Mouse (Mus musculus) bone marrow macrophage, adult 2 months (primary cell): ENCODE data around the gene Ttll5. TPM values are rescaled to one million over a fixed set of nuclear protein-coding genes. Genes with fewer than 3 reads are reported as not detected.

Experiments
- H3K27ac ChIP-seq: 2 replicates; pipeline ENCODE4 v1.5.1; 2012; ENCODE audit warnings: low read depth, low read length; ENCODE audit not compliant: insufficient read depth
- H3K4me1 ChIP-seq: 2 replicates; pipeline ENCODE4 v1.6.1; 2012; ENCODE audit warnings: low read length; ENCODE audit not compliant: control insufficient read depth, insufficient read depth
- H3K4me3 ChIP-seq: 2 replicates; pipeline ENCODE4 v1.5.1; 2012; ENCODE audit warnings: mild to moderate bottlenecking, low read length, moderate library complexity; ENCODE audit not compliant: insufficient read depth
- CTCF ChIP-seq: IDR thresholded peaks from 2 replicates; pipeline ENCODE4 v1.5.1; 2012; ENCODE audit warnings: low read depth, mild to moderate bottlenecking, low read length, moderate library complexity
- POLR2A ChIP-seq: IDR thresholded peaks from 2 replicates; pipeline ENCODE4 v1.6.1; 2012; ENCODE audit warnings: mild to moderate bottlenecking, low read depth, low read length, borderline replicate concordance
- polyA plus RNA-seq: library from polyadenylated mRNA; stranded (reverse); fragments of >200 nt; gene quantifications from 2 replicates; pipeline ENCODE4 v1.2.4, GENCODE M21; 2012; ENCODE audit not compliant: missing spikeins, insufficient read depth, insufficient read length

Gene Ttll5
- polyA plus RNA-seq, 1 experiment: 7.7 TPM

DNA sequence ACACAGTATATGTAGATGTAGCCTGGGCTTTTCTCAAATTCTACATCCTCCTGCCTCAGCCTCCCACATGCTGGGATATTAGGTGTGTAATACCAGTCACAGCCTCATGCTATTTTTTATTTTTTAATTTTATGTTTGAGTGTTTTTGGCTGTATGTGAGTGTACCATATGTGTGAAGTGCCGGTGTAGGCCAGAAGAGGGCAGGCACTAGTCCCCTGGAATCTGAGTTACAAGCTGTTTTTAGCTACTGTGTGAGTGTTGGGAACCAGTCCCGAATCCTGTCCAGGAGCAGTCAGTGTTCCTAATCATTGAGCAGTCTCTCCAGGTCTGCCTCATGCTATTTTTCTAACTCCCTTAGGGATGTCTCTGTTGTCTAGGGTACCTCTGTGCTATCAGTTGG is 13.3 kb downstream of the Ttll5 start:
- no peak overlapping the region for H3K4me3 ChIP-seq
- H3K27ac ChIP-seq: no peak overlapping the region
- TF ChIP-seq CTCF: no peak
- TF ChIP-seq POLR2A: no peak
- no peaks in the 10 kb centered on the region for H3K4me1 ChIP-seq

DNA sequence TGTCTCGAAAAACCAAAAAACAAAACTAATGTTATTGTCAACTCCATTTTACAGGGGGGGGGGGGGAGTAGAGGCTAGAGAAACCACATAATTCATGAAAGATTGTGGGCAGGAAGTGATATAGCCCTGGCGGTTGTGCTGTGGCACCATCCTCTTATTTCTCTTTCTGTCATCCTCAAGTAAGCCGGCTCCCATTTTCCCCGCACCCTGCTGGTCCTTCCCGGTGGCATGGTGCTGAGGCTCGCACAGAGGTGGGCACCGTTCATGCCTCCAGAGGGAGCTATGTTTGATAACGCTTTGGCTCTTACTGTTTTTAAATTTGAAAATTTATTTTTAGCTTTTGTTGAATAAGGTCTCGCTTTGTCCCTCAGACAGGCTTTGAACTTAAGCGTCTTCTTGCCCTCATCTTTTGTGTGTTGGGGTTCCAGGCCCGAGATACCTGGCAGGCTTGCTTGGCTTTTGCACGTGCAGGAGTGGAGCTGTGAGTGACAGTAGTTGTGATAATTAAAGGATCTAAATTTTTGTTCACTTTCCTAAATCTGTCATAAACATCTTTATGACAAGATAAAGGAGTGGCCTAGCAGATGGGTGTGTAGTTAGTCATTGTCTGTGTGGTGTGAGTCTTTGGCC is 15.0 kb downstream of the Ttll5 start:
- no peaks in the 10 kb centered on the region for H3K4me1 ChIP-seq
- no peak for TF ChIP-seq POLR2A
- no peak for TF ChIP-seq CTCF

DNA sequence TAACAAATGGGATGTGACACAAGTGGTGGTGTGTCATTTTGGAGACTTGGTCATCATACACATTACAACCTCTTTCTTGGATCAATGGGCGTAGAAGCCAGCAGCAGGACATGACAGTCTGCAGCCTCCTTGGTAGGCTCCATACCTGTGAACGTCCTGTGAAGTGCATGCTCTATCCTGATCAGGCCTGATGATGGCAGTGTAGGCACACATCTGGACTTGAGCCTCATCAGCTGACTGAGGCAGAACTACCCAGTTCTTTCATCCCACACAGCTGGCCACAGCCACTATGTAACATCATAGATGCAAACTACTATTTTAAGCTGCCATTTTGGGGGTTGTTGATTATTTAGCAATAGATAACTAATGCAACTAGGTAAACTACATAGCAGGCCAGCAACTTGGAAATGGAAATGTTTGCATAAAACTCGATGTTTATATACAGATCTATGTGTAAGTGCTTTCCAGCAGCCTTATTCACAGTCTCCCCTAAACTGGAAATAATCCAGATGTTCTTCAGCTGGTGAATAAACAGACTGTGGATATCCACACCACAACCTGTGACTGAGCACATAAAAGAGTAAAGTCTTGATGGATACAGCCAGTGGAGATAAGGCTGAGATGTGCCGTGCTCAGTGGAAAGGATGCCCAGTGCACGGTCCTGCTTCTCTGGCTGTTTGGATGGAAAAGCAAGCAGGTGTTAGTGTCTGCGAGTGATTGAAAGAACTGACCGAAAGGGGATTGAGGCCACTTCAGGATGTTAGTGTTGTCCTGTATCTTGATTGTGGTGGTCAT is 23.9 kb downstream of the Ttll5 start:
- Histone ChIP-seq H3K4me1 (no peaks in the 10 kb centered on the region), H3K27ac (no peak overlapping the region), H3K4me3 (no peak overlapping the region)
- no peak for TF ChIP-seq CTCF
- TF ChIP-seq POLR2A: no peak

More for the DNA sequence above, 15.0 kb downstream of the Ttll5 start:
- H3K27ac ChIP-seq: no peak overlapping the region
- no peak overlapping the region for H3K4me3 ChIP-seq

DNA sequence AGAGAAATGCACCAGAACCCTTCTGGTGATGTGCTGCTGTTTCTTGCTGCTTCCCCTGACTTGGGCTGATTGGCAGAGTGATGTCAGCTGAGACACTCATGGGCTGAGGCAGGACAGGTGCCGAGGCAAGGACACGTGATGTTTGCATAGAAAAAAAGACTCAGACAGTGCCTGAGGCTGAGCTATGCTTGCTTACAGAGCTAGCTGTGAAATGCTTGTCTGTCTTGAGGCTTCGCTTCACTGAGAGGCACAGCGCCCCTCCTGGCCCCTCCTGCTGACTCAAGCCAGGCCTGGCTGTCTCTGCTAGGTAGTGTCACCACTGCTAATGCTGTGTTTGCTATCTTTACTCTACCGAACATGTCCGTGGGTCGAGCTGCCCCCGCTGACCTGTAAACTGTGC is 26.2 kb downstream of the Ttll5 start:
- TF ChIP-seq CTCF: no peak
- TF ChIP-seq POLR2A: no peak
- Histone ChIP-seq H3K4me1 (no peaks in the 10 kb centered on the region), H3K4me3 (no peak overlapping the region), H3K27ac (no peak overlapping the region)

DNA sequence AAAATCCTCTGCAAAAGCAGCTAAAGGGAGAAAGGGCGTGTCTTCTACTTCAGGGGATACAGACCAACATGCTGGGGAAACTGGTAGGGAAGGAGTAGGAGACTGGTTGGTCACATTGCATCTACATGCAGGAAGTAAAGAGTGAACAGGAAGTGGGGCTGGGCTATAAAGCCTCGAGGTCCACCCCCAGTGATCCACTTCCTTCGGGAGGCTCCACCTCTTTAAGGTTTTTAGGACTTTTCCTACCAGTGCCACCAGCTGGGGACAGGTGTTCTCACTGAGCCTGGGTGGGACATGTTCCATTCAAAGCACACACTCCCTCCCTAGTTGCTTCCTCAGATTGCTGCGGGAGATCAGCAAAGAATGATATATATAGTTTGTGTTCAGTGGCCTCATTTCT is 29.4 kb downstream of the Ttll5 start:
- no peaks in the 10 kb centered on the region for H3K4me1 ChIP-seq
- no peak overlapping the region for H3K27ac ChIP-seq
- TF ChIP-seq CTCF (no peak), POLR2A (no peak)
- no peak overlapping the region for H3K4me3 ChIP-seq

DNA sequence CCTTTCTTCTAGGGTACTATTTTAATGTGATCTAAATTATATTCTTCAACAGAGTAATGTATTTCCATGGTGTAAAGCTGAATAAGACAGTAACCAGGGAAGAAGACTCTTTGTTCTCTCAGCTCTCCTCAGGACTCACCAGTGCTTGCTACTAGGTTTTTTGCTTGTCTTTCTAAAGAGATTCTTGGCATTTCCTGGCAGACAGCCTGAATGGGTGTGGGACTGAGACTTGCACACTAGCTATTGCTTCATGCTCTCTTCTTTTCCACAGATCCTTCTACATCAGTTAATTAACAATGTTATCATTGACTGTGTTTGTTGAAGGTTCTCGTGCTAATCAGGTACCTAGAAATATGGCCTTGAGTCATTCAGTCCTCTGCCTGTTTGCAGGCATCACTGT is 29.8 kb downstream of the Ttll5 start:
- no peaks in the 10 kb centered on the region for H3K4me1 ChIP-seq
- TF ChIP-seq POLR2A (no peak), CTCF (no peak)
- H3K4me3 ChIP-seq: no peak overlapping the region
- H3K27ac ChIP-seq: no peak overlapping the region

DNA sequence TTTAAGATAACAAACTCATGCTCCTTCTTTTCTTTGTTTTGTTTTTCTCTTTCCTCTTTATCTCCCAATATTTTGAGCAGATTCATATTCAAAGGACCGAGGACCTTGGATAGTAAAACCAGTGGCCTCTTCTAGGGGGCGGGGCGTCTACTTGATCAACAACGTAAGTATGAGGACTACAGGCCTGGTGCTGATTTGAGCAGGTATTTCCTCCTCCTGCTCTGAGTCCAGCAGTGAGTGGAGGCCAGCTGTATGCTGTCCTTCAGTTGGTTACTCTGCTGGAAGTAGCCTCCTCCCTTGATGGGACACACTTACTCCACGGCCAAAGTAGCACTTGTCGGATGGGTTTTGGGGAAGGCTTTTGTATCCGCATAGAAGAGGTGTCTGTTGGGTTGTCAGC is 32.8 kb downstream of the Ttll5 start:
- Histone ChIP-seq H3K4me3 (no peak overlapping the region), H3K27ac (no peak overlapping the region), H3K4me1 (no peaks in the 10 kb centered on the region)
- TF ChIP-seq CTCF (no peak), POLR2A (no peak)

DNA sequence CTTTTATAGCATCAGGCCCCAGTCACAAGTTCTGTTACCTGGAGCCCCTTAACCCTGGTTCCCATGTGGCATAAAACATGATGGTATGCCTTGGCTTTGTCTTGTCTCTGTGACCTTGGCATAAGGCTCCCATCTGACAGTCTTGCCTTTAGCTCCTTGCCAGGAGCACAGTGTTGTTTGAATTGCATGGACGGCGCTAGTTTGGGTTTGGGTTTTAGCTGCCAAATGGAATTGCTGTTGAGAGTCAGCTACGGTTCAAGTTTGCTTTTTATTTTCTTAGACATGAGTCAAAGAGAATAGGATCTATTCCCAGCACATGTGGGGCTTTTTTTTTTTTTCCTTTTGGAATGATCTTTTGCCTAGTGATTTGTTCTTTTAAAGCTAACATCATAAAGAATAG is 34.7 kb downstream of the Ttll5 start:
- Histone ChIP-seq H3K4me1 (no peaks in the 10 kb centered on the region), H3K4me3 (no peak overlapping the region), H3K27ac (no peak overlapping the region)
- no peak for TF ChIP-seq POLR2A
- no peak for TF ChIP-seq CTCF

DNA sequence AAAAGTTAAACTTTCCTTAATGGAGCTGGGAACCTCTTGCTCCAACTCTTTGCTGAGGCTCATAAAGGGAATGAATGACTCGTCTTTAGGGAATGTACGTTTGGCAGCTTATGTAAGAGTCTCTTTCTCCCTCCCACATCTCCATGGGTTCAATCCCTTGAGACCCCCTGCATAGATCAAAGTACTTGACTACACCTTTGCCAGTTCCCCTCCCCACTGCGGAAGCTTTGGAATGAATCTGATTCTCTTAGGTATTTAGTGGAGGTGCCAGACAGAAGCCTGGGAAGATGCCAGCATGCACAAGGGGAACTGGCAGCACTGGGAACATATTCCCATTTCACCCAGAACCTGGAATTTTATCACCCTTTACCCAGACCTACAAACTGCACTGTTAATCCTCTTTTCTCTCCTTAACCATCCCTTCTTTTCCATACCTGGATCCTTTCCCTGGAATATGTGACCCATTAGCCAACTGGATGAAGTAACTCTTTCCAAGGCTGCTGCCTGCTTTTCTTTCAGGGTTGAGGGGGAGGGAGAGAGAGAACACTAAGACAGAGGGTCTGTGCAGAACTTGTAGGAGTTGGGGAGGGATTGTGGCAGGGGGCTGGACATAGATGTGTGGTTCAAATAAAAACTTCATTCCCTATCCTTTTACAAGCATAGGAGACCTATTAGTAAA is 35.2 kb downstream of the Ttll5 start:
- no peak overlapping the region for H3K4me3 ChIP-seq
- TF ChIP-seq POLR2A: no peak
- no peak for TF ChIP-seq CTCF
- H3K4me1 ChIP-seq: no peaks in the 10 kb centered on the region
- H3K27ac ChIP-seq: no peak overlapping the region

DNA sequence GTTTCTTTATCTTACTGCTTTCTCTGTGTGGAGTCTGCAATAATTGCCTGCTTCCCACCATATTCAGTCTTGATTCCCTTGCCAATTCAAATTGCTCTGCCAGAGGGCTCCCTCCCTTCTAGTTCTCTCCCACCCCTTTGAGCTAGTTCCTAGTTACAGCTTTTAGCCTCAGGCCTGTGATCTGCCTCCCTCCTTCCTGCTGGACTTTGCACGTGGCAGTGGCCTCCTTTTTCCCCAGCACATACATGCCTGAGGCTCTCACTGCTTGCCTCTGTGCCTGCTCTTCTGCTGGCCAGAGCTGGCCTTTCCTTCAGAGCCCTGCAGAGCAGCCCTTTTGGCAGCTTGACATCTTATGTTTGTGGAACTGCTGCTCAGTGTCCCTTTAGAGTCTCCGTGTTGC is 38.1 kb downstream of the Ttll5 start:
- H3K27ac ChIP-seq: no peak overlapping the region
- no peak for TF ChIP-seq POLR2A
- no peak for TF ChIP-seq CTCF
- H3K4me3 ChIP-seq: no peak overlapping the region
- H3K4me1 ChIP-seq: no peaks in the 10 kb centered on the region
